Mouse (Mus musculus) small intestine, adult 2 months (tissue): ENCODE results near the gene Smco2. TPM values are rescaled to one million over a fixed set of nuclear protein-coding genes. Genes with fewer than 3 reads are reported as not detected.

Experiments used
- H3K27ac ChIP-seq: fragments of 200-500 bp; 2 replicates; pipeline ENCODE4 v1.5.1; 2012; ENCODE audit warnings: low read depth, low read length, control low read depth, inconsistent platforms; ENCODE audit not compliant: insufficient read depth
- H3K27me3 ChIP-seq: fragments of 200-500 bp; 2 replicates; pipeline ENCODE4 v1.6.1; 2012; ENCODE audit warnings: mild to moderate bottlenecking, moderate library complexity, low read length, inconsistent platforms; ENCODE audit not compliant: control insufficient read depth, insufficient read depth
- H3K36me3 ChIP-seq: fragments of 200-500 bp; 2 replicates; pipeline ENCODE4 v1.6.1; 2012; ENCODE audit warnings: mild to moderate bottlenecking, low read length, control low read depth, inconsistent platforms; ENCODE audit not compliant: control insufficient read depth, insufficient read depth
- H3K4me1 ChIP-seq: fragments of 200-500 bp; 2 replicates; pipeline ENCODE4 v1.6.1; 2012; ENCODE audit warnings: low read length, inconsistent platforms, mixed read lengths; ENCODE audit not compliant: control insufficient read depth, insufficient read depth, insufficient read length
- H3K4me3 ChIP-seq: fragments of 200-500 bp; 2 replicates; pipeline ENCODE4 v1.5.1; 2012; ENCODE audit warnings: low read depth, mild to moderate bottlenecking, control low read depth, inconsistent platforms, low read length, moderate library complexity
- CTCF ChIP-seq: fragments of 200-500 bp; IDR thresholded peaks from 2 replicates; pipeline ENCODE4 v1.5.1; 2012; ENCODE audit warnings: low read depth, mild to moderate bottlenecking, control low read depth, inconsistent platforms, low read length, moderate library complexity, mixed read lengths; ENCODE audit not compliant: insufficient replicate concordance, insufficient read length; ENCODE audit errors: extremely low read depth
- POLR2A ChIP-seq: fragments of 200-500 bp; IDR thresholded peaks from 2 replicates; pipeline ENCODE4 v1.6.1; 2012; ENCODE audit warnings: low read depth, mild to moderate bottlenecking, control low read depth, inconsistent platforms, low read length, moderate library complexity
- WGBS: fragments of 180-500 bp; shearing (Covaris S2); methylation state at CpG from one replicate; pipeline ENCODE4 v1.1.7; 2018; 5-methylcytosine and 5-hydroxymethylcytosine counted together
- polyA plus RNA-seq: library from polyadenylated mRNA; depleted of rRNA; stranded (reverse); fragments of >200 nt; gene quantifications from 2 replicates; pipeline ENCODE4 v1.2.3, GENCODE M21; 2012

Gene Smco2
- polyA plus RNA-seq, 1 experiment, result not detected

- Histone ChIP-seq H3K27me3 (no peaks in the 10 kb centered on the region), H3K27ac (no peak overlapping the region), H3K36me3 (no peaks in the 10 kb centered on the region), H3K4me3 (no peak overlapping the region), H3K4me1 (no peaks in the 10 kb centered on the region; the same call in 1 of the 2 replicates)
- WGBS, result 71% methylated on average over 6 of the region's 6 CpGs
- TF ChIP-seq POLR2A, result no peak
- peak; percentile 30; the same call in 1 of the 2 replicates for TF ChIP-seq CTCF
Measured at GRCm38 (mm10) chr6:146833485-146834314, 16.2 kb upstream of the Smco2 start.

- Histone ChIP-seq H3K4me1 (no peaks in the 10 kb centered on the region; the same call in 1 of the 2 replicates), H3K36me3 (no peaks in the 10 kb centered on the region), H3K27me3 (no peaks in the 10 kb centered on the region), H3K27ac (no peak overlapping the region), H3K4me3 (no peak overlapping the region)
- 66% methylated on average over 3 of the region's 3 CpGs for WGBS
- TF ChIP-seq POLR2A, result no peak
- no peak for TF ChIP-seq CTCF
Measured at GRCm38 (mm10) chr6:146834342-146834741, 15.6 kb upstream of the Smco2 start.

GRCm38 (mm10) chr6:146835784-146836183, 14.1 kb upstream of the Smco2 start:
- Histone ChIP-seq H3K4me1 (no peaks in the 10 kb centered on the region; the same call in 1 of the 2 replicates), H3K36me3 (no peaks in the 10 kb centered on the region), H3K4me3 (no peak overlapping the region), H3K27me3 (no peaks in the 10 kb centered on the region), H3K27ac (no peak overlapping the region)
- 19% methylated on average over 4 of the region's 4 CpGs for WGBS
- TF ChIP-seq CTCF, result no peak

GRCm38 (mm10) chr6:146837316-146837715, 12.6 kb upstream of the Smco2 start:
- no peak for TF ChIP-seq POLR2A
- TF ChIP-seq CTCF, result no peak
- no peak overlapping the region for H3K4me3 ChIP-seq
- WGBS, result 67% methylated on average over 7 of the region's 7 CpGs
- H3K36me3 ChIP-seq, result no peaks in the 10 kb centered on the region
- no peaks in the 10 kb centered on the region for H3K27me3 ChIP-seq
- no peaks in the 10 kb centered on the region; the same call in 1 of the 2 replicates for H3K4me1 ChIP-seq
- no peak overlapping the region for H3K27ac ChIP-seq

GRCm38 (mm10) chr6:146838366-146838765, 11.5 kb upstream of the Smco2 start:
- 93% methylated on average over 5 of the region's 5 CpGs for WGBS
- TF ChIP-seq CTCF (no peak), POLR2A (no peak)
- Histone ChIP-seq H3K27ac (no peak overlapping the region), H3K4me1 (no peaks in the 10 kb centered on the region; the same call in 1 of the 2 replicates), H3K4me3 (no peak overlapping the region), H3K27me3 (no peaks in the 10 kb centered on the region), H3K36me3 (no peaks in the 10 kb centered on the region)

GRCm38 (mm10) chr6:146838863-146839262, 11.0 kb upstream of the Smco2 start:
- 90% methylated on average over 4 of the region's 4 CpGs for WGBS
- no peak overlapping the region for H3K27ac ChIP-seq

GRCm38 (mm10) chr6:146844867-146845266, 5.0 kb upstream of the Smco2 start:
- H3K27me3 ChIP-seq, result no peaks in the 10 kb centered on the region
- H3K4me3 ChIP-seq, result no peak overlapping the region
- TF ChIP-seq POLR2A, result no peak
- TF ChIP-seq CTCF, result no peak
- H3K27ac ChIP-seq, result no peak overlapping the region
- WGBS, result 90% methylated on average over 6 of the region's 6 CpGs
- no peaks in the 10 kb centered on the region for H3K36me3 ChIP-seq
- no peaks in the 10 kb centered on the region for H3K4me1 ChIP-seq

More at GRCm38 (mm10) chr6:146838863-146839262, 11.0 kb upstream of the Smco2 start:
- Histone ChIP-seq H3K4me1 (no peaks in the 10 kb centered on the region; the same call in 1 of the 2 replicates), H3K27me3 (no peaks in the 10 kb centered on the region), H3K4me3 (no peak overlapping the region), H3K36me3 (no peaks in the 10 kb centered on the region)
- TF ChIP-seq CTCF (no peak), POLR2A (no peak)
